Mouse (Mus musculus) liver, embryonic 14 days (tissue): ENCODE data around the gene Cdhr2. TPM values are rescaled to one million over a fixed set of nuclear protein-coding genes. Genes with fewer than 3 reads are reported as not detected.

Experiments used
- polyA plus RNA-seq: library from polyadenylated mRNA; depleted of rRNA; stranded (reverse); fragments of >200 nt; gene quantifications from 2 replicates; pipeline ENCODE4 v1.2.3, GENCODE M21; 2012; rRNA removed

Gene Cdhr2
- polyA plus RNA-seq: 6.0 and 6.7 TPM in 2 replicates

DNA sequence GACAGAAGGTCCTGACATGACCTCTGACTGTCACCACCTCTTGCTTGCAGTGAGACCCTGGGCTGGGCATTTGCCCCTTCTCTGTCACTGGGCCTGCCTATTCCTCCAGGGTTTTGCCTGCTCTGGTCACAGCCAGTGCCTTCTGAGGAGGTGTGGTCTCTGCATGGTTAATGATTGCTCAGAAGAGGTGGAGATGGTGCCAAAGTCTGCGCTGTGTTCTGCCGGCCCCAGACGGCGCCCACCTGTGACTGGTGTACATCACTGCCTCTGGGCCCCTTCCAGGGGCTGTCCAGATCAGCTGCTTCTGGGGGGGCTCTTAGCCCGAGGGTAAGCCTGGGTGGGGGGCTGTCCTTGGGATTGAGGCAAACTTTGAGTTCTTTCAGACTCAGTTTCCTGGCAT lies at the start of gene Cdhr2:
Gene Cdhr2 (plus strand): TSS at position 219 of the 400 bp plus-strand sequence.

DNA sequence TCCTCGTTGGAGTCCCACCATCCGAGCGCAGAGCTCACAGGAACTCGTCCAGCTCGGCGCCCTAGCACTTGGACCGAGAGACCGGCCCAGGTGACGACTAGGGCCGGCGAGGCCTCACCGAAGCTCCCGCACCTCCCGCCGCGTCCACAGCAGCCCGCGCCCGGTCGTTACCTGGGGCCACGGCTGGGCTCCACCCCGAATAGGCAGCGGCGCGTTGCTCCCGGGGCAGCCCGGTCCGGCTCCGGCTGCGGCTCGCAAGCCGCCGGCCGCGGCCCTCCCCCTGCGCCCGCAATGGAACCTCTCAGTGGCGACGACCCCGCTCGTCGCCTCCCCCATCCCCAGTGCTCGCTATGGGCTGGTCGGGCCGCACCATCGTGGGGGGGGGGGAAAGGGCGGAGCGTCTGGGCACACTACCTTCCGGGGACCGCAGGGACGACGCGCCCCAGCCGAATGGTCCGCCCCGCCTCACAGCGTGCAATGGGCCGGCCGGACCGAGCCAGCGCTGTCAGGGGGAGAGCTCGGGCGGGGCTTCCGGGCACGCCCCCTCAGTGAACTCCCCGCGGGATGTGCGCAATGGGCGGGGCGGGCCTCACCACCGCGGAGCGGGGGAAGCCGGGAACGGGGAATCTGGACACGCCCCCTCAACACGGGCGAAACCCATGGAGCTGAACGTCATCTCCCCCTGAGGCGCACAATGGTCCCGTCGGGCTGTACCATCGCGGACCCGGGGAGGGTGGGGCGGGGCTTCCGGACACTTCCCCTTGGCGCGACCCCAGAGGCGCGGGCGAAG lies 7.5 kb upstream of the Cdhr2 start, which contains the start of gene Rnf44:
Gene Rnf44 (minus strand): TSS at position 350 of the 790 bp plus-strand sequence.

DNA sequence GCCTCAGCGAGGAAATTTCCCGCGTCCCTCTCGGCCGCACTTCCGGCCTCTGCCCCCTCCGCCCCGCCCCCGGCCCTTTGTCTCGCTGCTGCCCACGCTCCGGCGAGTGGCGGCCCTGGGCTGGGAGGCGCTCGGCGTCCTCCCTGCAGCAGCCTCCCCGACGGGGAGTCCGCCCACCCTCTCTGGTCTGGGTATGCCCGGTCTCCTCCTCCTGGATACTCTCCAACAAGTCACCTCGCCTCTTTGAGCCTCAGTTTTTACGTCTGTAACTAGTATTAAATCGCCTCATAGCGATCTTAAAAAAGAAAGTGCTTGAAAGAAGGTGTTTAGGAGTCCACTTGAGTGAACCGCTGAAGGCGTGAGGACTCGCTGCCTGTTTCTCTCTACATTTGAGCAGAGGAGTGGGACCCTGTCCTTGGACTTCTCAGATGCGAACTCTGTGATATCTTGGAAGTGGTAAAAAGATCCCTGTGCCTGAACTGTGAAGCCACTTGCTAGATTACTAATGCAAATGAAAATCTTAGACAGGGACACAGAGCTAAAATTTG lies 48.7 kb downstream of the Cdhr2 start, which contains the start of gene Gprin1:
Gene Gprin1 (minus strand): TSS at position 11 of the 548 bp plus-strand sequence.

DNA sequence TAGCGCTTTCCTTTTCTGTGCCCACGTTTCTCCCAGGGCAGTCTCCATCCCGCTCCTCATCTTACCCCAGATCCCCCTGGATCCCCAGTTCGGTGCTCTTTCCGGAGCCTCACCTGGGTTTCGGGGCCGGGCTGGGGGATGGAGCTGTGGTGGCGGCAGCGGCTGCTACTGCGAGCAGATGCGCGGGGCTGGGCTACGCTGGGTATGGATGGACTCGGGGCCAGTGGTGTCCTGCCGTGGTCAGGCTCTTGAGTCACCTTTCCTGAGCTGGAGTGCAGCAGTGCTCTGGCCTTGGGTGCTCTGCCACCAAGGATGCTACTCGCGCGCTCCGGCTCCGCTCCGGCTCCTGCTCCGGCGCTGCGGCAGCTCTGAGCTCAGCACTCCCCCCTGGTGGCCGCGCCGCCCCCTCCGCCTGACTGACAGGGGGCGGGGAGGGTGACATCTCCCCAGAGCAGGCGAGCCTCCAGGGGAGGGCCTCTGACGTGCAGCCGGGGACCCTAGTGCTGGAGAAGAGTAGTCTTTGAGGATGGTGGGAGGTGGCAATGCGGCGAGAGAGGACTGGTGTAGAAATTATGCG lies 65.0 kb downstream of the Cdhr2 start, which contains the start of gene Sncb:
Gene Sncb (minus strand): TSS at position 404 of the 577 bp plus-strand sequence.

GRCm38 (mm10) chr13:54783698-54784097 lies 82.4 kb downstream of the Cdhr2 start, which contains the start of gene Eif4e1b:
TSS of gene Eif4e1b (plus strand) at chr13:54783998.

Other genes starting within 250 kb of the Cdhr2 start
- gene Thoc3, start 232.6 kb upstream of the Cdhr2 start, polyA plus RNA-seq: 16.1 and 16.2 TPM in 2 replicates
- 2.7 and 3.2 TPM in 2 replicates for gene Simc1, start 197.7 kb upstream of the Cdhr2 start, polyA plus RNA-seq
- 20.1 and 23.4 TPM in 2 replicates for gene 4833439L19Rik, start 136.0 kb upstream of the Cdhr2 start, polyA plus RNA-seq
- 4.6 and 6.1 TPM in 2 replicates for gene Arl10, start 126.4 kb upstream of the Cdhr2 start, polyA plus RNA-seq
- gene Nop16, start 111.4 kb upstream of the Cdhr2 start, polyA plus RNA-seq: 28.1 and 29.1 TPM in 2 replicates
- gene Higd2a, start 111.3 kb upstream of the Cdhr2 start, polyA plus RNA-seq: 40.8 and 55.3 TPM in 2 replicates
- gene Cltb, start 90.1 kb upstream of the Cdhr2 start, polyA plus RNA-seq: 14.4 and 15.5 TPM in 2 replicates
- 11.7 and 11.8 TPM in 2 replicates for gene Faf2, start 79.7 kb upstream of the Cdhr2 start, polyA plus RNA-seq
- 21.2 and 27.7 TPM in 2 replicates for gene Rnf44, start 7.6 kb upstream of the Cdhr2 start, polyA plus RNA-seq
- 0.02 and 0.06 TPM in 2 replicates for gene Gprin1, start 48.4 kb downstream of the Cdhr2 start, polyA plus RNA-seq
- not detected in 2 replicates for gene Sncb, start 65.1 kb downstream of the Cdhr2 start, polyA plus RNA-seq
- gene Eif4e1b, start 82.5 kb downstream of the Cdhr2 start, polyA plus RNA-seq: not detected in 2 replicates
- 0.43 and 0.44 TPM in 2 replicates for gene Tspan17, start 87.9 kb downstream of the Cdhr2 start, polyA plus RNA-seq
- gene Unc5a, start 247.9 kb downstream of the Cdhr2 start, polyA plus RNA-seq: 0.36 TPM in 2 replicates